Mouse (Mus musculus): ENCODE results near the gene Olfr1368. TPM values are rescaled to one million over a fixed set of nuclear protein-coding genes. Genes with fewer than 3 reads are reported as not detected.
"Not testable (repeated sequence)": the region's sequence is repeated elsewhere in the genome, so short reads cannot be mapped to it uniquely, and the experiment has no call there.

The Olfr1368 gene
- polyA plus RNA-seq, 1 experiment from 2014 or later: not detected

DNA sequence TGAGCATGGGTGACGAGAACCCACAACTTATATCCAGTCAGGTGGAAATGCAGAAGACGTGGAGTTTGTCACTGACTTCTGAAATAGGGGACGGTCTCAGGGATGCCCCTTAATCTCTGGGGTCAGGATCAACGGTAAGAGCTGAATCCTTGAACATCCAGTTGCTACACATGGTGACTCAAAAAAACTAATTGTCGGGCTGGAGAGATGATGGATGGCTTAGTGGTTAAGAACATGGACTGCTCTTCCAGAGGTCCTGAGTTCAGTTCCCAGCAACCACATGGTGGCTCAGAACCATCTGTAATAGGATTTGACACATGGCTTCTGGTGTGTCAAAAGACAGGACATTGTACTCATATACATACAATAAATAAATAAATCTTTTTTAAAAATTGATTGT lies 10.2 kb upstream of the Olfr1368 start:
- H3K27me3 ChIP-seq (replicated peaks; ENCODE audit: insufficient read depth, low read length): no peaks in the 10 kb centered on the region
- no peaks in the 10 kb centered on the region for H3K36me3 ChIP-seq (ENCODE audit: insufficient read depth, low read length)
- ATAC-seq (no peak), DNase-seq (ENCODE audit: low spot score) (no peak)
- no peak overlapping the region for H3K27ac ChIP-seq (ENCODE audit: low read length)
- H3K4me2 ChIP-seq (replicated peaks; ENCODE audit: low read depth, low read length): no peak overlapping the region
- 79% methylated on average over 5 of the region's 5 CpGs for WGBS
- 0 out of 2 replicates have a peak, but pooled peaks cover 8% of the 10 kb centered on the region for H3K4me1 ChIP-seq (ENCODE audit: insufficient read depth, low read depth, low read length)
- H3K9me3 ChIP-seq (ENCODE audit: low read length): no peaks in the 10 kb centered on the region
- H3K9ac ChIP-seq (replicated peaks; ENCODE audit: low read depth): no peak overlapping the region
- H3K4me3 ChIP-seq (ENCODE audit: low read depth, low read length): no peak overlapping the region
- TF ChIP-seq CTCF (IDR thresholded peaks at IDR 0.05) (no peak), EP300 (IDR thresholded peaks at IDR 0.05) (no peak)

DNA sequence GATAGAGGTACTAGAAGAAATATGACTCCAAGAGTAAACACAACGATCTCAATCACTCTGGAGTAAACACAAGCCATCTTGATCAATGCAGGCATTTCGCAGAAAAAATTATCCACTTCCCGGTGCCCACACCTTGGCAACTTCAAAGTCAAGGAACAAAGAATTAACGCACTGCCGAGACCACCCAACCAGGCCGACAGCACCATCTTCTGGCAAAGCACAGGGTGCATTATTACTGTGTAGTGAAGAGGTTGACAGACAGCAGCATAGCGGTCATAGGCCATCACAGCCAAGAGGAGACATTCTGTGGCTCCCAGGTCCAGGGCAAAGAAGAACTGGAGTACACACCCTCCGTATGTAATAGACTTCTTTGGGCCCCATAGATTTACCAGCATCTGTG lies 3.2 kb downstream of the Olfr1368 start:
- DNase-seq (ENCODE audit: low spot score): no peak
- 35% methylated on average over 8 of the region's 8 CpGs for WGBS

DNA sequence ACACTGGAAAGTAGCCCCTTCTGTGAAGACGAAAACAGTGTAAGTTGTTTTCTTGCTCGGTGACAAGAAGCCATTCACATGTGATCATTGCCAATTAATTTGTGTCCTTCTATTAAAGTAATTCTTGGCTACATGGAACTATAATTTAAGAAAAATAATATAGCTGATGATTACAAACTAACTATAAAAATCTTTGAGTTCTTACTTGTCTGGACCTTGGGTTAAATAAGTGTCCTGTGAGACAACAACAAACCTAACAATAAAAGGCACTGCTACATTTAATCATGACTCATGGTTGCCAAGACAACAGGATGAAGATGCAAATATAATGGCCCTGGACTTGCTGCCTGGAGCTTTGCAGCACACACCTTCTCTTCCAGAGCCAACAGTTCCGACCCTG lies 16.3 kb downstream of the Olfr1368 start, which contains the start of gene Olfr263:
Gene Olfr263 (plus strand): TSS at position 301 of the 400 bp plus-strand sequence.
- 80% methylated on average over 3 of the region's 3 CpGs for WGBS
- not testable (repeated sequence) for H3K27ac ChIP-seq (ENCODE audit: low read length); H3K9me3 ChIP-seq (ENCODE audit: low read length); H3K27me3 ChIP-seq (replicated peaks; ENCODE audit: insufficient read depth, low read length); ATAC-seq; H3K4me1 ChIP-seq (ENCODE audit: insufficient read depth, low read depth, low read length); H3K9ac ChIP-seq (replicated peaks; ENCODE audit: low read depth); DNase-seq (ENCODE audit: low spot score); H3K4me2 ChIP-seq (replicated peaks; ENCODE audit: low read depth, low read length); H3K36me3 ChIP-seq (ENCODE audit: insufficient read depth, low read length); H3K4me3 ChIP-seq (ENCODE audit: low read depth, low read length)

More for the DNA sequence above, 3.2 kb downstream of the Olfr1368 start:
- Histone ChIP-seq H3K27me3 (replicated peaks; ENCODE audit: insufficient read depth, low read length) (0 out of 2 replicates have a peak, but pooled peaks cover 4% of the 10 kb centered on the region), H3K9ac (replicated peaks; ENCODE audit: low read depth) (no peak overlapping the region), H3K9me3 (ENCODE audit: low read length) (no peaks in the 10 kb centered on the region), H3K27ac (ENCODE audit: low read length) (no peak overlapping the region), H3K4me3 (ENCODE audit: low read depth, low read length) (no peak overlapping the region), H3K4me1 (ENCODE audit: insufficient read depth, low read depth, low read length) (no peaks in the 10 kb centered on the region), H3K36me3 (ENCODE audit: insufficient read depth, low read length) (no peaks in the 10 kb centered on the region), H3K4me2 (replicated peaks; ENCODE audit: low read depth, low read length) (no peak overlapping the region)
- TF ChIP-seq EP300 (IDR thresholded peaks at IDR 0.05): no peak
- peak; percentile 44 for TF ChIP-seq CTCF (IDR thresholded peaks at IDR 0.05)
- no peak for ATAC-seq

DNA sequence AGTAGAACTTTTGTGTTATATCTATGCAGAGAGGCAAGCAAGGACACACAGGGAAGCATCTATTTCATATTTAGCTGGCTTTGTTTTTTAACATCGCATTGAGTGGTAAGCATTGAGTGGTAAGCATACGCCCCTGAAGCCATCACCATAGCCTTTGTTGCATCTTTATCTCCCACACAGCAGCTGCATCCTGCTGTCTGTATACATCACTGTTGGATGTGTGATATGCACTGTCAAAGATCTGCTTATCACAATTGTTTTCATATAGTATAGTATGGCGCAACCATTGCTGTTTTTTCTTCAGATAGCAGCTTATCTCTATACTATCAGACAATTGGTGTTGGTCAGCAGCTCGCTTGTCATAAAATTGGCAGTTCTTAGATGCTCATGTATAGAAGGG lies 31.5 kb downstream of the Olfr1368 start:
- Histone ChIP-seq H3K4me2 (replicated peaks; ENCODE audit: low read depth, low read length) (no peak overlapping the region), H3K36me3 (ENCODE audit: insufficient read depth, low read length) (no peaks in the 10 kb centered on the region), H3K4me1 (ENCODE audit: insufficient read depth, low read depth, low read length) (no peaks in the 10 kb centered on the region), H3K9me3 (ENCODE audit: low read length) (no peaks in the 10 kb centered on the region), H3K9ac (replicated peaks; ENCODE audit: low read depth) (no peak overlapping the region), H3K27ac (ENCODE audit: low read length) (no peak overlapping the region), H3K4me3 (ENCODE audit: low read depth, low read length) (no peak overlapping the region), H3K27me3 (replicated peaks; ENCODE audit: insufficient read depth, low read length) (no peaks in the 10 kb centered on the region)
- 67% methylated on average over 4 of the region's 4 CpGs for WGBS
- no peak for TF ChIP-seq EP300 (IDR thresholded peaks at IDR 0.05)
- no peak for TF ChIP-seq CTCF (IDR thresholded peaks at IDR 0.05)
- ATAC-seq: no peak
- no peak for DNase-seq (ENCODE audit: low spot score)

DNA sequence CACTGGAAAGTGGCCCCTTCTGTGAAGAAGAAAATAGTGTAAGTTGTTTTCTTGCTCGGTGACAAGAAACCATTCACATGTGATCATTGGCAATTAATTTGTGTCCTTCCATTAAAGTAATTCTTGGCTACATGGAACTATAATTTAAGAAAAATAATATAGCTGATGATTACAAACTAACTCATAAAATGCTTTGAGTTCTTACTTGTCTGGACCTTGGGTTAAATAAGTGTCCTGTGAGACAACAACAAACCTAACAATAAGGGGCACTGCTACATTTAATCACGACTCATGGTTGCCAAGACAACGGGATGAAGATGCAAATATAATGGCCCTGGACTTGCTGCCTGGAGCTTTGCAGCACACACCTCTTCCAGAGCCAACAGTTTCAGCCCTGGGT lies 34.5 kb downstream of the Olfr1368 start, which contains the start of gene Olfr1369-ps1:
Gene Olfr1369-ps1 (plus strand): TSS at position 301 of the 400 bp plus-strand sequence.
- not testable (repeated sequence) for H3K36me3 ChIP-seq (ENCODE audit: insufficient read depth, low read length); DNase-seq (ENCODE audit: low spot score); H3K4me2 ChIP-seq (replicated peaks; ENCODE audit: low read depth, low read length); H3K9ac ChIP-seq (replicated peaks; ENCODE audit: low read depth); H3K9me3 ChIP-seq (ENCODE audit: low read length); H3K27ac ChIP-seq (ENCODE audit: low read length); ATAC-seq; H3K4me1 ChIP-seq (ENCODE audit: insufficient read depth, low read depth, low read length); H3K4me3 ChIP-seq (ENCODE audit: low read depth, low read length); H3K27me3 ChIP-seq (replicated peaks; ENCODE audit: insufficient read depth, low read length)
- 71% methylated on average over 3 of the region's 3 CpGs for WGBS

DNA sequence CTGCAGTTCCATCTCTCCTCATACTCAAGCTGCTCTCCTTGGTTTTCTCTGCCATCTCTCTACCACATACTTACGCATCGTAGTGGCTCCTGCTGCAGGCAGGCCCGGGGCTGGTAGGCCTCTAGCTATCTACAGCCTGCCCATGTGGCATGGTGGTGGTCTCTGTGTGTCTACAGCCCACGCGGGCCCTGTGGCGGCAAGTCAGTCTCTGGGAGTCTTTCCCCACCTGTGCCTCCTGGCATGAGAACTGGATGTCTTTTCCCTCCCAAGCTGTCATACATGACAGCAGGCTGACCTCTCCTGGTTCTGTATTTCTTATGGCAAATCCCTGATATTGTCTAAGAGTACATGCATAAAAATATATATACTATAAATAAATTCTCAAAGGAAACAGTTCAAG lies 35.2 kb downstream of the Olfr1368 start:
- TF ChIP-seq EP300 (IDR thresholded peaks at IDR 0.05) (no peak), CTCF (IDR thresholded peaks at IDR 0.05) (no peak)
- no peak overlapping the region for H3K27ac ChIP-seq (ENCODE audit: low read length)
- no peaks in the 10 kb centered on the region for H3K27me3 ChIP-seq (replicated peaks; ENCODE audit: insufficient read depth, low read length)
- WGBS: 90% methylated on average over 6 of the region's 6 CpGs
- H3K4me3 ChIP-seq (ENCODE audit: low read depth, low read length): no peak overlapping the region
- H3K9me3 ChIP-seq (ENCODE audit: low read length): no peaks in the 10 kb centered on the region
- no peak overlapping the region for H3K4me2 ChIP-seq (replicated peaks; ENCODE audit: low read depth, low read length)
- H3K36me3 ChIP-seq (ENCODE audit: insufficient read depth, low read length): no peaks in the 10 kb centered on the region
- H3K9ac ChIP-seq (replicated peaks; ENCODE audit: low read depth): no peak overlapping the region
- DNase-seq (ENCODE audit: low spot score): no peak
- no peaks in the 10 kb centered on the region for H3K4me1 ChIP-seq (ENCODE audit: insufficient read depth, low read depth, low read length)
- no peak for ATAC-seq

DNA sequence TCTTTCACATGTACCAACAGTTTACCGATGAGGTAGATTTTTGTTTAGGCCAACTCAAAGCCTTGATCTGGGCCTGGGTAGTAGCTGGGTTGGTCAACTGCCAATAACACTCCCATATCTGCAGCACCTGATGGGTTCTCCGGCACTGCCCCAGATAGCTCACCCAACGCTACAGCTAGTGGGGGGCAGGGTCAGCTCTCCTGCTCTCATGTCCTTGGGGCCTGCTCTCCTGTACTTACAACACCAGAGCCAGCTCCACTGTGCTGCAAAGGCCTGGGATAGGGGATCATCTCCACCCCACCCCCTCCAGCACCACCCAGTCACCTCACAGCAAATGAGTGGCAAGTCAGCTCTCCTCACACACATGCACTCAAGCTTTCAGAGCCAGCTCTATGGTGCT lies 35.9 kb downstream of the Olfr1368 start:
- 88% methylated on average over 3 of the region's 3 CpGs for WGBS
- H3K9me3 ChIP-seq (ENCODE audit: low read length): no peaks in the 10 kb centered on the region
- no peak overlapping the region for H3K4me3 ChIP-seq (ENCODE audit: low read depth, low read length)
- no peak overlapping the region for H3K4me2 ChIP-seq (replicated peaks; ENCODE audit: low read depth, low read length)
- H3K4me1 ChIP-seq (ENCODE audit: insufficient read depth, low read depth, low read length): no peaks in the 10 kb centered on the region
- no peaks in the 10 kb centered on the region for H3K36me3 ChIP-seq (ENCODE audit: insufficient read depth, low read length)
- no peak overlapping the region for H3K27ac ChIP-seq (ENCODE audit: low read length)
- ATAC-seq (no peak), DNase-seq (ENCODE audit: low spot score) (no peak)
- no peaks in the 10 kb centered on the region for H3K27me3 ChIP-seq (replicated peaks; ENCODE audit: insufficient read depth, low read length)
- no peak overlapping the region for H3K9ac ChIP-seq (replicated peaks; ENCODE audit: low read depth)
- TF ChIP-seq CTCF (IDR thresholded peaks at IDR 0.05) (no peak), EP300 (IDR thresholded peaks at IDR 0.05) (no peak)

Other genes starting within 250 kb of the Olfr1368 start
- gene Olfr1370, start 70.9 kb downstream of the Olfr1368 start, polyA plus RNA-seq (2015; fragmentation: Nextera tagmentation; extraction: Ambion mirVana): not detected in 2 replicates
- gene Olfr1369-ps1, start 34.4 kb downstream of the Olfr1368 start, polyA plus RNA-seq (2015; fragmentation: Nextera tagmentation; extraction: Ambion mirVana): not detected in 2 replicates
- not detected in 2 replicates for gene Olfr263, start 16.2 kb downstream of the Olfr1368 start, polyA plus RNA-seq (2015; fragmentation: Nextera tagmentation; extraction: Ambion mirVana)
- 61.2 and 63.3 TPM in 2 replicates for gene Trim27, start 33.6 kb upstream of the Olfr1368 start, polyA plus RNA-seq (2015; fragmentation: Nextera tagmentation; extraction: Ambion mirVana)
- gene Gpx5, start 146.9 kb upstream of the Olfr1368 start, polyA plus RNA-seq (2015; fragmentation: Nextera tagmentation; extraction: Ambion mirVana): not detected in 2 replicates
- 0.21 and 0.27 TPM in 2 replicates for gene Gpx6, start 166.3 kb upstream of the Olfr1368 start, polyA plus RNA-seq (2015; fragmentation: Nextera tagmentation; extraction: Ambion mirVana)
- not detected in 2 replicates for gene Olfr1367, start 201.0 kb upstream of the Olfr1368 start, polyA plus RNA-seq (2015; fragmentation: Nextera tagmentation; extraction: Ambion mirVana)
- 6.4 and 6.8 TPM in 2 replicates for gene Zscan12, start 217.0 kb upstream of the Olfr1368 start, polyA plus RNA-seq (2015; fragmentation: Nextera tagmentation; extraction: Ambion mirVana)